Mouse (Mus musculus) liver, embryonic 14.5 days (tissue): ENCODE measurements around the gene Itpka. TPM values are rescaled to one million over a fixed set of nuclear protein-coding genes. Genes with fewer than 3 reads are reported as not detected.
A peak's percentile ranks its signal among the peaks of the same experiment; 100 is the strongest.

Experiments
- ATAC-seq: fragments of 200-750 bp; cut with Nextera tagmentation; 2 replicates; pipeline ENCODE4 v1.8.0; 2017; ENCODE audit warnings: moderate number of reproducible peaks, mild to moderate bottlenecking, moderate library complexity; ENCODE audit not compliant: insufficient read depth
- DNase-seq, 3 experiments: peaks; one replicate each; pipeline ENCODE4 v3.0.0-alpha.2; 2012 to 2013; ENCODE audit warnings: low read depth in 3 of 3, low spot score in 3 of 3
- H3K27ac ChIP-seq: fragments of 300-500 bp; sonication (generic); 2 replicates; pipeline ENCODE4 v1.5.1; 2014; ENCODE audit warnings: moderate library complexity, mild to moderate bottlenecking, control low read depth, inconsistent platforms
- H3K27me3 ChIP-seq: fragments of 300-500 bp; sonication (generic); 2 replicates; pipeline ENCODE4 v1.6.1; 2014; ENCODE audit warnings: mild to moderate bottlenecking, low read length, moderate library complexity; ENCODE audit not compliant: control insufficient read depth, insufficient read depth
- H3K36me3 ChIP-seq: fragments of 300-500 bp; sonication (generic); replicated peaks from 2 replicates; pipeline ENCODE4 v1.6.1; 2014; ENCODE audit warnings: low read depth; ENCODE audit not compliant: control insufficient read depth, insufficient read depth
- H3K4me1 ChIP-seq, 2 experiments: fragments of 200-500 bp in 1 of 2; fragments of 300-500 bp in 1 of 2; sonication (generic) in 1 of 2; replicated peaks; 2 replicates each; pipeline ENCODE4 v1.6.1; 2012 to 2014; ENCODE audit warnings: antibody characterized with exemption in 1 of 2, inconsistent platforms in 1 of 2, low read length in 1 of 2; ENCODE audit not compliant: control insufficient read depth in 2 of 2, insufficient read depth in 2 of 2
- H3K4me2 ChIP-seq: fragments of 300-500 bp; sonication (generic); 2 replicates; pipeline ENCODE4 v1.6.1; 2014; ENCODE audit warnings: low read depth, mild to moderate bottlenecking, control low read depth, moderate library complexity
- H3K4me3 ChIP-seq, 2 experiments: fragments of 200-500 bp in 1 of 2; fragments of 300-500 bp in 1 of 2; sonication (generic) in 1 of 2; 2 replicates each; pipeline ENCODE4 v1.5.1; 2012 to 2014; ENCODE audit warnings: low read depth in 2 of 2, low read length in 2 of 2, mild to moderate bottlenecking in 2 of 2, control low read depth in 1 of 2, inconsistent platforms in 1 of 2, moderate library complexity in 1 of 2; ENCODE audit not compliant: insufficient read depth in 1 of 2
- H3K9ac ChIP-seq: fragments of 300-500 bp; sonication (generic); replicated peaks from 2 replicates; pipeline ENCODE4 v1.6.1; 2014; ENCODE audit warnings: mild to moderate bottlenecking, control low read depth, moderate library complexity
- H3K9me3 ChIP-seq: fragments of 300-500 bp; sonication (generic); 2 replicates; pipeline ENCODE4 v1.6.1; 2016; ENCODE audit warnings: low read length, mixed read lengths; ENCODE audit not compliant: control insufficient read depth
- CTCF ChIP-seq: IDR thresholded peaks from 2 replicates; pipeline ENCODE4 v1.5.1; 2016; ENCODE audit warnings: antibody characterized with exemption, low read depth, control low read depth
- EP300 ChIP-seq: IDR thresholded peaks from 2 replicates; pipeline ENCODE4 v1.6.1; 2016; ENCODE audit warnings: antibody characterized with exemption, low read depth
- WGBS: fragments of 180-500 bp; shearing (Covaris S2); extraction: QIAGEN DNeasy Blood & Tissue Kit; methylation state at CpG from one replicate; pipeline ENCODE4 v1.1.7; 2014; ENCODE audit not compliant: insufficient replicate concordance; 5-methylcytosine and 5-hydroxymethylcytosine counted together
- polyA plus RNA-seq, 2 experiments: library from polyadenylated mRNA; depleted of rRNA in 1 of 2; stranded (reverse) in 1 of 2; unstranded in 1 of 2; fragments of >200 nt; fragmentation: Nextera tagmentation in 1 of 2; extraction: Ambion mirVana in 1 of 2; gene quantifications; 2 replicates each; pipeline versions ENCODE4 v1.2.1 to v1.2.3; 2012 to 2014

The Itpka gene
- polyA plus RNA-seq (2012; rRNA removed) (2.0 and 2.1 TPM in 2 replicates), polyA plus RNA-seq (2014; fragmentation: Nextera tagmentation; extraction: Ambion mirVana) (2.3 and 2.4 TPM in 2 replicates)

- H3K9ac ChIP-seq: peak within 1 kb of the TSS; percentile 56
- H3K4me3 ChIP-seq: peak within 1 kb of the TSS; percentile 71 to 72
- WGBS: under 1% methylated on average over 51 of the region's 53 CpGs
- no peaks in the 10 kb centered on the region for H3K36me3 ChIP-seq
- H3K27me3 ChIP-seq: peaks cover 19% of the 10 kb centered on the region
- peak within 1 kb of the TSS; percentile 100 for H3K4me2 ChIP-seq
- H3K27ac ChIP-seq: peak within 1 kb of the TSS; percentile 41; the same call in 1 of the 2 replicates
- H3K4me1 ChIP-seq: peaks cover 20 to 26% of the 10 kb centered on the region in 2 experiments
- H3K9me3 ChIP-seq: no peaks in the 10 kb centered on the region
- peak; percentile 76 for ATAC-seq
- DNase-seq: peak; percentile 45 to 65 (median 51)
- TF ChIP-seq CTCF (0 out of 2 replicates have a peak, but pooled peaks have one; percentile 8), EP300 (no peak)
Observed at GRCm38 (mm10) chr2:119741581-119742411, at the start of gene Itpka. TSS of gene Itpka (plus strand) at chr2:119742337.

GRCm38 (mm10) chr2:119694826-119695225 lies 47.3 kb upstream of the Itpka start:
- Histone ChIP-seq H3K9ac (no peak overlapping the region), H3K27ac (no peak overlapping the region), H3K4me2 (no peak overlapping the region), H3K9me3 (no peaks in the 10 kb centered on the region), H3K4me1 (no peaks in the 10 kb centered on the region), H3K4me3 (no peak overlapping the region), H3K36me3 (peaks cover 2% of the 10 kb centered on the region; the same call in 1 of the 2 replicates), H3K27me3 (no peaks in the 10 kb centered on the region)
- DNase-seq (no peak), ATAC-seq (no peak)
- WGBS: 58% methylated on average over 2 of the region's 2 CpGs
- no peak for TF ChIP-seq CTCF
- no peak for TF ChIP-seq EP300

GRCm38 (mm10) chr2:119696111-119696510 lies 46.0 kb upstream of the Itpka start:
- Histone ChIP-seq H3K4me3 (no peak overlapping the region), H3K9ac (no peak overlapping the region), H3K27me3 (no peaks in the 10 kb centered on the region), H3K36me3 (peaks cover 3% of the 10 kb centered on the region; the same call in 1 of the 2 replicates), H3K9me3 (no peaks in the 10 kb centered on the region), H3K27ac (no peak overlapping the region), H3K4me1 (no peaks in the 10 kb centered on the region), H3K4me2 (no peak overlapping the region)
- DNase-seq (no peak), ATAC-seq (no peak)
- no peak for TF ChIP-seq EP300
- TF ChIP-seq CTCF: no peak
- 48% methylated on average over 1 of the region's 1 CpGs for WGBS

GRCm38 (mm10) chr2:119698472-119698871 lies 43.7 kb upstream of the Itpka start:
- DNase-seq (no peak), ATAC-seq (no peak)
- 57% methylated on average over 2 of the region's 2 CpGs for WGBS
- TF ChIP-seq EP300: no peak
- no peak for TF ChIP-seq CTCF
- Histone ChIP-seq H3K27ac (no peak overlapping the region), H3K4me1 (no peaks in the 10 kb centered on the region), H3K4me3 (no peak overlapping the region), H3K27me3 (no peaks in the 10 kb centered on the region), H3K36me3 (peaks cover 5% of the 10 kb centered on the region; the same call in 1 of the 2 replicates), H3K9me3 (no peaks in the 10 kb centered on the region), H3K4me2 (no peak overlapping the region), H3K9ac (no peak overlapping the region)

GRCm38 (mm10) chr2:119699962-119700361 lies 42.2 kb upstream of the Itpka start:
- H3K27me3 ChIP-seq: no peaks in the 10 kb centered on the region
- peaks cover 5% of the 10 kb centered on the region; the same call in 1 of the 2 replicates for H3K36me3 ChIP-seq
- H3K4me1 ChIP-seq: no peaks in the 10 kb centered on the region
- 79% methylated on average over 3 of the region's 3 CpGs for WGBS
- H3K9me3 ChIP-seq: no peaks in the 10 kb centered on the region
- ATAC-seq: no peak
- no peak overlapping the region for H3K4me2 ChIP-seq
- no peak overlapping the region for H3K9ac ChIP-seq
- H3K27ac ChIP-seq: no peak overlapping the region
- DNase-seq: no peak
- TF ChIP-seq CTCF (no peak), EP300 (no peak)
- no peak overlapping the region for H3K4me3 ChIP-seq
